Mouse (Mus musculus): ENCODE data around the gene Olfr1425.
"Not testable (repeated sequence)": the region's sequence is repeated elsewhere in the genome, so short reads cannot be mapped to it uniquely, and the experiment has no call there.

Gene Olfr1425

GRCm38 (mm10) chr19:12077631-12078030 lies at the start of gene Olfr1425:
Olfr1425 (minus strand) TSS chr19:12077731.
- not testable (repeated sequence) for DNase-seq

- no peak for DNase-seq
Measured at GRCm38 (mm10) chr19:12123103-12123502, 45.6 kb upstream of the Olfr1425 start, which contains the start of gene Olfr76. Olfr76 (minus strand) TSS chr19:12123203.

- DNase-seq, result no peak
Measured at GRCm38 (mm10) chr19:12116464-12116863, 38.9 kb upstream of the Olfr1425 start.

- no peak for DNase-seq
Measured at GRCm38 (mm10) chr19:12115797-12116196, 38.3 kb upstream of the Olfr1425 start, which contains the start of gene Olfr1428. Olfr1428 (minus strand) TSS chr19:12115897.

GRCm38 (mm10) chr19:12113807-12114206 lies 36.3 kb upstream of the Olfr1425 start:
- no peak for DNase-seq

- DNase-seq, result no peak
Measured at GRCm38 (mm10) chr19:12104541-12104940, 27.0 kb upstream of the Olfr1425 start.

- no peak for DNase-seq
Measured at GRCm38 (mm10) chr19:12103234-12103633, 25.7 kb upstream of the Olfr1425 start, which contains the start of gene Olfr1427. Olfr1427 (minus strand) TSS chr19:12103334.

- DNase-seq, result no peak
Measured at GRCm38 (mm10) chr19:12091913-12092312, 14.4 kb upstream of the Olfr1425 start, which contains the start of gene Olfr1426. Olfr1426 (minus strand) TSS chr19:12092013.

- DNase-seq, result not testable (repeated sequence)
Measured at GRCm38 (mm10) chr19:12069546-12069945, 8.0 kb downstream of the Olfr1425 start.

- not testable (repeated sequence) for DNase-seq
Measured at GRCm38 (mm10) chr19:12067806-12068205, 9.7 kb downstream of the Olfr1425 start.

- not testable (repeated sequence) for DNase-seq
Measured at GRCm38 (mm10) chr19:12062582-12062981, 14.9 kb downstream of the Olfr1425 start, which contains the start of gene Olfr1424. Olfr1424 (minus strand) TSS chr19:12062682.

GRCm38 (mm10) chr19:12043163-12043562 lies 34.4 kb downstream of the Olfr1425 start:
- no peak for DNase-seq

- no peak for DNase-seq
Measured at GRCm38 (mm10) chr19:12041217-12041616, 36.3 kb downstream of the Olfr1425 start, which contains the start of gene Olfr1423. Olfr1423 (minus strand) TSS chr19:12041317.

- DNase-seq, result no peak
Measured at GRCm38 (mm10) chr19:12037727-12038126, 39.8 kb downstream of the Olfr1425 start.

- peak; percentile 18 for DNase-seq
Measured at GRCm38 (mm10) chr19:12026606-12027005, 50.9 kb downstream of the Olfr1425 start.

- DNase-seq, result no peak
Measured at GRCm38 (mm10) chr19:12025333-12025732, 52.2 kb downstream of the Olfr1425 start.

GRCm38 (mm10) chr19:12024149-12024548 lies 53.4 kb downstream of the Olfr1425 start:
- DNase-seq, result no peak
